Mouse (Mus musculus): Measurements from ENCODE around the gene Sipa1l1. TPM values are rescaled to one million over a fixed set of nuclear protein-coding genes. Genes with fewer than 3 reads are reported as not detected.

The Sipa1l1 gene
- polyA plus RNA-seq, 1 experiment from 2014 or later, result 34.8 TPM

DNA sequence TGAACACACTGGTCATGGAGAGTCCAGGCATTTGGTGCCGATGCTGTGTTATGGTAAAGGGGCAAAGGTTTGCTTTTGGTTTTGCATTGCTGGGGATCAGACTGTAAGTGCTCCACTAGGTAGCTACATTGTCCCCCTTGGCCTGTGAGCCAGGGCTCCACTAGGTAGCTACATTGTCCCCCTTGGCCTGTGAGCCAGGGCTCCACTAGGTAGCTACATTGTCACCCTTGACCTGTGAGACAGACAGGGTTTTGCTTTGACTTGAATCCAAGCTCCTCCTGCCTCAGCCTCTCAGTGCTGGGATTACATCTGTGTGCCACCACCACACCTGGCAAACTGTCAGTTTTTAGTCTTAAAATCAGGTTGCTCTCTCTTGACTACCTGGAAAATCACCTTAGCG, 115.9 kb downstream of the Sipa1l1 start:
- Histone ChIP-seq H3K4me3 (no peak overlapping the region), H3K27ac (no peak overlapping the region), H3K4me2 (no peak overlapping the region), H3K9ac (no peak overlapping the region), H3K36me3 (no peaks in the 10 kb centered on the region), H3K27me3 (no peaks in the 10 kb centered on the region), H3K4me1 (0 out of 2 replicates have a peak, but pooled peaks cover 3% of the 10 kb centered on the region), H3K9me3 (no peaks in the 10 kb centered on the region)
- no peak for ATAC-seq (ENCODE audit: insufficient number of reproducible peaks, insufficient read depth, low FRiP score, low TSS enrichment, low read depth)
- WGBS, result 94% methylated on average over 2 of the region's 2 CpGs

DNA sequence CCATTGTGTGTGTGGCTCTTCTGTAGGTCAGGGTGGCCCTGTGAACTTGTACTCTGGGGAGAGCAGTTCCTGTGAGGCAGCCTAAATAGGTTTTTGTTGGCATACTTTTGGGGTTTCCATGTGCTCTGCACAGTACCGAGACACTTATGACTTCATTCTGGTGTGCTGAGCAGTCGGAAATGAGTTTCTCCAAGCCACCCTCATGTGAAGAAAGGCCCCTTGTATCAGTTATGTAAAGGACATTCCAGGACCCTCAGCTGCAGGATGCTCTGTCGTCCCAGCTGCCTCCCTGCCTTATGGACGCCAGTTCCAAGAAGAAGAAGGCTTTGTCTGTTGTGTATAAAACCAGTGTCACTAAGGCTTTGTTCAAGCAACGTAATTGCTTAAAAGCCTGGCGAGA, 116.9 kb downstream of the Sipa1l1 start:
- no peaks in the 10 kb centered on the region for H3K9me3 ChIP-seq

GRCm38 (mm10) chr12:82286804-82287203, 117.7 kb downstream of the Sipa1l1 start:
- no peak for ATAC-seq (ENCODE audit: insufficient number of reproducible peaks, insufficient read depth, low FRiP score, low TSS enrichment, low read depth)

More for the DNA sequence above, 116.9 kb downstream of the Sipa1l1 start:
- no peak for ATAC-seq (ENCODE audit: insufficient number of reproducible peaks, insufficient read depth, low FRiP score, low TSS enrichment, low read depth)
- Histone ChIP-seq H3K36me3 (no peaks in the 10 kb centered on the region), H3K9ac (no peak overlapping the region), H3K4me1 (0 out of 2 replicates have a peak, but pooled peaks cover 3% of the 10 kb centered on the region), H3K4me2 (no peak overlapping the region), H3K4me3 (no peak overlapping the region), H3K27ac (no peak overlapping the region), H3K27me3 (no peaks in the 10 kb centered on the region)
- 35% methylated on average over 6 of the region's 6 CpGs for WGBS

GRCm38 (mm10) chr12:82293545-82294247, 124.6 kb downstream of the Sipa1l1 start:
- no peak overlapping the region for H3K4me3 ChIP-seq

More at GRCm38 (mm10) chr12:82286804-82287203, 117.7 kb downstream of the Sipa1l1 start:
- no peaks in the 10 kb centered on the region for H3K27me3 ChIP-seq
- no peak overlapping the region for H3K27ac ChIP-seq
- H3K36me3 ChIP-seq, result no peaks in the 10 kb centered on the region
- H3K9ac ChIP-seq, result no peak overlapping the region
- 0 out of 2 replicates have a peak, but pooled peaks cover 3% of the 10 kb centered on the region for H3K4me1 ChIP-seq
- H3K9me3 ChIP-seq, result no peaks in the 10 kb centered on the region
- no peak overlapping the region for H3K4me3 ChIP-seq
- WGBS, result 50% methylated on average over 5 of the region's 5 CpGs
- H3K4me2 ChIP-seq, result no peak overlapping the region

DNA sequence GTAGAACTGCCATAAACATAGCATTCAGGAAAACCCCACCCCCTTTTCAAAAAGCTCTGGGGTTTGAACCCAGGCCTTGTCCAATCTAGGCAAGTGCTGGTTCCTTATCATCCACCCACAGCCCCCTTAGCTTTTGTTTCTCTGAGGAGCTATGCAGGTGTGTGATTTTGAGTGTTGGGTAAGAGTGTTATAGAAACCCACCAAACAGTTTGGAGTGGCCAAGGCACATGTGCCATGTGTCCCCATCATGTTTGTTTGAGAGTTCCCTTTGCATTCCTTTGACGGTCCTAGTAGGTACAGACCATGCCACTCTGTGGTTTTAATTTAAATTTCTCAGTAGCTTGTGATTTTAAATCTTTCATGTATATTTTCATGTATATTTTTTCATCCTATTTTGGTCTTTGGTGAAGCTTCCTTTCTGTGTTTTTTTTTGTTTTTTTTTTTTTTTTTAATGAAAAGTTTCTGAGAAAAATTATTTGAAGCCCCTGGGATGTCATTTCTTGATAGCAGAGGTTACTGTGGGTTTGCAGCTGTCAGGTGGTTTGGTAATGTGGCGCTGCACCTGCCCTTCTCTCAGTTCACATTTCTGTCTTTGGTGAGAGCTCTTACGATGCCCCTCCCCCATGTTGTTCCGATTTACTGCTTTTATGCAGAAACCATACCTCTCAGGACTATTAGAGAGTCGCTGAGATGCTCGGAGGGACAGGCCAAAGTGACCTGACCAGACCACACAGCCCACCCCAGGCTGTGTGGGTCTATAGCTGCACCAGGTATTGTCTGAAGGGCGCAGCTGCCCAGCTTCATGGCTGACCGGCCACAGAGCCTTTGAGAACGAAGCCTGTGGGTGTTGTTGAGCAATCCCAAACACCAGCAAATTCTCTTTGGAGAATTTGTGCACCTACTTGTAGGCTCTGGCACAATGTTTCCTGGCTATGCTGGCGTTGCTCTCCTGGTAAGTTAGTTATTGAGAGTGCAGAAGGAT, 126.1 kb downstream of the Sipa1l1 start:
- H3K9ac ChIP-seq, result no peak overlapping the region
- WGBS, result 75% methylated on average over 10 of the region's 10 CpGs
- H3K27me3 ChIP-seq, result no peaks in the 10 kb centered on the region
- H3K4me3 ChIP-seq, result no peak overlapping the region
- ATAC-seq (ENCODE audit: insufficient number of reproducible peaks, insufficient read depth, low FRiP score, low TSS enrichment, low read depth), result no peak
- no peak overlapping the region for H3K4me2 ChIP-seq
- no peaks in the 10 kb centered on the region for H3K4me1 ChIP-seq
- no peaks in the 10 kb centered on the region for H3K36me3 ChIP-seq
- H3K9me3 ChIP-seq, result no peaks in the 10 kb centered on the region
- no peak overlapping the region for H3K27ac ChIP-seq

More at GRCm38 (mm10) chr12:82293545-82294247, 124.6 kb downstream of the Sipa1l1 start:
- no peaks in the 10 kb centered on the region for H3K27me3 ChIP-seq
- no peaks in the 10 kb centered on the region for H3K4me1 ChIP-seq
- ATAC-seq (ENCODE audit: insufficient number of reproducible peaks, insufficient read depth, low FRiP score, low TSS enrichment, low read depth), result no peak
- no peak overlapping the region for H3K27ac ChIP-seq
- WGBS, result 93% methylated on average over 7 of the region's 7 CpGs
- no peak overlapping the region for H3K9ac ChIP-seq
- H3K36me3 ChIP-seq, result no peaks in the 10 kb centered on the region
- no peak overlapping the region for H3K4me2 ChIP-seq
- H3K9me3 ChIP-seq, result no peaks in the 10 kb centered on the region

DNA sequence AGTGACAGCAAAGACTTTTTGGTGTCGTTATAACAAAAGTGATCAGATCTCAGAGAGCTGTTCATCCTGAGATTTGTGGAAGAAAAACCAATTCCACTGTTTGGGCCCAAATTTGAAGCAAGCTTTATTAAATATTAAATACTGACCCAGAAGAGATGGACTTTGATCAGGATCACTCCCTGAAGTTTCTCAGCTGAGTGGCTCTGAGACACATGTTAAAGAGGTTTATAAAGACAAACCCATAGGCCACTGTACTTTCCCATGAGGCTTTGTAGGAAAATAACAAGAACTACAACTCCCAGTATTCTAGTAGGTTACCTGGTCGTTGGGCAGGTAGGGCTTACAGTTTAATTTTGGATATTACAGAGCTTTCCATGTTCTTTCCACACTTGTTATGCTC, 127.2 kb downstream of the Sipa1l1 start:
- Histone ChIP-seq H3K9ac (no peak overlapping the region), H3K4me3 (no peak overlapping the region), H3K36me3 (no peaks in the 10 kb centered on the region), H3K9me3 (no peaks in the 10 kb centered on the region), H3K4me2 (no peak overlapping the region), H3K27ac (no peak overlapping the region), H3K4me1 (no peaks in the 10 kb centered on the region), H3K27me3 (no peaks in the 10 kb centered on the region)
- 90% methylated on average over 2 of the region's 2 CpGs for WGBS
- ATAC-seq (ENCODE audit: insufficient number of reproducible peaks, insufficient read depth, low FRiP score, low TSS enrichment, low read depth), result no peak

DNA sequence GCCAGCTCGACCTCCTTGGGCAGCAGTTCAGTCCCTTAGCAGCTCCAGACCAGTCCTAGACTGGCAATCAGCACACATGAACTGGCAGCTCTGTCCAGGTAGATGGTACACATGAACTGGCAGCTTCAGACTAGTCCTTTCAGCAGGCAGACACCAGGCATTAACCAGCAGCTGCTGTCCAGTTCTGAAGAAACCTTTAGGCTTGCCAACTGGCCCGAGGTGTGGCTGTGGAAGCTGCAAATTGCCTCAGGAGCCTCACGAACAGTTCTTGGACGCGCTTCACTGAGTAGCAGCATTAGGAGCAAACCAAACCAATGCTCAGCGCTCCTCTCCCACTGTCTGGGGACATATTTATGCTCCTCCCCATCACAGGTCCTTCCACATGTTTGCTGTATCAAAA, 128.1 kb downstream of the Sipa1l1 start:
- Histone ChIP-seq H3K9ac (no peak overlapping the region), H3K4me3 (no peak overlapping the region), H3K9me3 (no peaks in the 10 kb centered on the region), H3K4me2 (no peak overlapping the region), H3K27me3 (no peaks in the 10 kb centered on the region), H3K4me1 (no peaks in the 10 kb centered on the region), H3K27ac (no peak overlapping the region), H3K36me3 (no peaks in the 10 kb centered on the region)
- ATAC-seq (ENCODE audit: insufficient number of reproducible peaks, insufficient read depth, low FRiP score, low TSS enrichment, low read depth), result no peak
- WGBS, result 77% methylated on average over 6 of the region's 6 CpGs

DNA sequence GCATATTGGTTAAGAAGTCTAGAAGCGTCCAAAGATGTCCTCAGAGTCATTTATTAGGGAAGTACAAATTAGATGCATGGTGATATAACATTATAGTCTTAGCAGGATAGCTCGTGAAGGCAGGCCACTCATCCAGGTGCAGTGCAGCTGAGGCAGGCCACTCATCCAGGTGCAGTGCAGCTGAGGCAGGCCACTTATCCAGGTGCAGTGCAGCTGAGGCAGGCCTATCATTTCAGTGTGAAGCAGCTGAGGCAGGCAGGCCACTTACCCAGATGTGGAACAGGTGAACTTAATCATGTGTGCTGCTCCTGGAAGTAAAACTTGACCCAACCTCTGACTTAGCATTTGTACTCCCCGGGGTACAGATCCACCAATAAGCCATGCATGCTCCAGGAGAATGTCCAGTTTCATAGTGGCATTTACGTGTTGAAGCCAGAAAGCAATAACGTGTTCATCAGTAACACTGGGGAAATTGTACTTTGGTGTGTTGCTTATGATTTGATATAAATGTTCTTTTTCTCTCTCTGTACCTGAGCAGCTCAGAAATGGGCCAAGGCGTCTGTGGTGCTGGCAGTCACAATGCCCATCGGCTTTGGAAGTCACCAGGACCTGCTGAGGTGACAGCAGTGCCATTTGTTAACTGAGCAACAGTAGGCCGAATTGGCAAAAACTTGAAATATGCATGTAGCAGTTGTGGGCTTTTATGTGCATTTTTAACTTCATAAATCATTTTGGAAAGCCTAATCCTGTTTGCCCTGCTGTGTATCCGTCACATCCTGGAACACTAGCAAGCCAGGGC, 129.7 kb downstream of the Sipa1l1 start:
- no peak overlapping the region for H3K4me2 ChIP-seq
- 87% methylated on average over 9 of the region's 9 CpGs for WGBS
- no peak overlapping the region for H3K27ac ChIP-seq
- no peaks in the 10 kb centered on the region for H3K36me3 ChIP-seq
- no peak for ATAC-seq (ENCODE audit: insufficient number of reproducible peaks, insufficient read depth, low FRiP score, low TSS enrichment, low read depth)
- peaks cover 2% of the 10 kb centered on the region for H3K4me1 ChIP-seq
- H3K4me3 ChIP-seq, result no peak overlapping the region
- no peaks in the 10 kb centered on the region for H3K9me3 ChIP-seq
- H3K9ac ChIP-seq, result no peak overlapping the region
- H3K27me3 ChIP-seq, result no peaks in the 10 kb centered on the region

DNA sequence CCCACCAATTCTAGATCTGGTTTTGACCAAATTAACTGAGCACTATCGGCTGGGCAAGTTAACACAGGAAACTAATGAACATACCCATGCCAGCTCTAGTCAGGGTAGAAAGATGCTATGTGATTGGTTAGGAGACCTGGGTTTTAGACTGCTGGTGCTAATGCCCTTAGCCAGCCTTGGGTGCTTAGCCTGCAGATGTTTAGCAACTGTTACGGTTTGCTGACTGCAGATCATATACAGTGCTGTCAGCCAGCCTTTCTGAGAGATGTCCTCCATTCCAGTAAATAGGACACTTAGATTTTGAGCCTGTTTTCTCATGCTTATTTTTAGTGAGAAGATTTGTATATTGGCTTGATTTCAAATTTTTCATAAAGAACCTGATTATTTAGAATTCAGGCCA, 135.0 kb downstream of the Sipa1l1 start:
- Histone ChIP-seq H3K9me3 (no peaks in the 10 kb centered on the region), H3K4me3 (no peak overlapping the region), H3K27me3 (no peaks in the 10 kb centered on the region), H3K4me1 (peaks cover 17% of the 10 kb centered on the region), H3K36me3 (no peaks in the 10 kb centered on the region), H3K27ac (peak overlapping the region; percentile 44; the same call in 1 of the 2 replicates), H3K4me2 (no peak overlapping the region), H3K9ac (no peak overlapping the region)
- ATAC-seq (ENCODE audit: insufficient number of reproducible peaks, insufficient read depth, low FRiP score, low TSS enrichment, low read depth), result no peak
- 59% methylated on average over 2 of the region's 2 CpGs for WGBS

DNA sequence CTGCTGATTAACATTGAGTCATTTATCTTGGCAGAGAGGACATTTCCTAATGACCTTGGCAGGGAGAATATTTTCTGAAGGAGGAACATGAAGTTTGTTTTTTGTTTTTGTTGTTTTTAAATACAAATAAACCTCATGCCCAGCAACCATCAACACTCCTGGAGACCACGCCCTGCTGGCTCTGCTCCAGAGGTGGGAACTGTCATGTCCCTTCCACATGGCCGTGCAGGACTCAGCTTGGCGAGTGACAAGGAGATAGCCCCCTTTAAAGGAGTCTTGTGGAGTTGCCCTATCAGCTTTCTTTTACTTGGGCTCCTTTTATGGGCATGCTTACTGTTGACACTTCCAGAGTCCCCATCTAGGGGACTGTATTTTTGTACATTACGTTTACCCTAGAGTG, 136.9 kb downstream of the Sipa1l1 start:
- WGBS, result 79% methylated on average over 4 of the region's 4 CpGs
- H3K36me3 ChIP-seq, result no peaks in the 10 kb centered on the region
- ATAC-seq (ENCODE audit: insufficient number of reproducible peaks, insufficient read depth, low FRiP score, low TSS enrichment, low read depth), result no peak
- H3K4me1 ChIP-seq, result peaks cover 20% of the 10 kb centered on the region
- no peaks in the 10 kb centered on the region for H3K27me3 ChIP-seq
- no peak overlapping the region for H3K4me2 ChIP-seq
- no peaks in the 10 kb centered on the region for H3K9me3 ChIP-seq
- H3K9ac ChIP-seq, result no peak overlapping the region
- no peak overlapping the region for H3K27ac ChIP-seq
- no peak overlapping the region for H3K4me3 ChIP-seq

DNA sequence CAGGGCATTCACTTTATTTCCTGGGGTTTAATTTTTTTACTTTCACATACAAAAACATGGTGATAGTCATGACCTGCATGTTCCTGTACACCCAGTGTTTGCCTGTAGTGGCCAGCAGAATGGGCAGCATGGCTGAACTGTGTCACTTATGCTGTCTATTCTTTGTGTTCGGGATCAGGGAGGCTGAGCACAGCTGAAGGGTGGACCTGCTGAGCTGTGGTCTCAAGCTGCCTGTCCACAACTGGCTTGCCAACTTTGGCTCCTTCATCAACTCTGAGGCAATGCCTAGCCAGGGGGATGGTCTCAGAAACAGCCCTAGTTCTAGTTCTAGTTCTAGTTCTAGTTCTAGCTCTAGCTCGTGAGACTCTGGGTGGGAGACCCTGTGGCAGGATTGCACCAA, 142.5 kb downstream of the Sipa1l1 start:
- H3K9ac ChIP-seq, result no peak overlapping the region
- WGBS, result 90% methylated on average over 2 of the region's 2 CpGs
- no peaks in the 10 kb centered on the region for H3K27me3 ChIP-seq
- H3K9me3 ChIP-seq, result no peaks in the 10 kb centered on the region
- H3K27ac ChIP-seq, result no peak overlapping the region
- no peak for ATAC-seq (ENCODE audit: insufficient number of reproducible peaks, insufficient read depth, low FRiP score, low TSS enrichment, low read depth)
- H3K4me1 ChIP-seq, result peaks cover 18% of the 10 kb centered on the region
- no peak overlapping the region for H3K4me2 ChIP-seq
- H3K4me3 ChIP-seq, result no peak overlapping the region
- 0 out of 2 replicates have a peak, but pooled peaks cover 3% of the 10 kb centered on the region for H3K36me3 ChIP-seq
